Mouse (Mus musculus) lung, postnatal 0 days (tissue): Measurements from ENCODE around the gene Camta1.

Experiments
- CTCF ChIP-seq: IDR thresholded peaks from 2 replicates; pipeline ENCODE4 v1.5.1; 2016; ENCODE audit warnings: antibody characterized with exemption, mild to moderate bottlenecking
- EP300 ChIP-seq: IDR thresholded peaks from 2 replicates; pipeline ENCODE4 v1.6.1; 2016; ENCODE audit warnings: antibody characterized with exemption, mild to moderate bottlenecking, control low read depth

DNA sequence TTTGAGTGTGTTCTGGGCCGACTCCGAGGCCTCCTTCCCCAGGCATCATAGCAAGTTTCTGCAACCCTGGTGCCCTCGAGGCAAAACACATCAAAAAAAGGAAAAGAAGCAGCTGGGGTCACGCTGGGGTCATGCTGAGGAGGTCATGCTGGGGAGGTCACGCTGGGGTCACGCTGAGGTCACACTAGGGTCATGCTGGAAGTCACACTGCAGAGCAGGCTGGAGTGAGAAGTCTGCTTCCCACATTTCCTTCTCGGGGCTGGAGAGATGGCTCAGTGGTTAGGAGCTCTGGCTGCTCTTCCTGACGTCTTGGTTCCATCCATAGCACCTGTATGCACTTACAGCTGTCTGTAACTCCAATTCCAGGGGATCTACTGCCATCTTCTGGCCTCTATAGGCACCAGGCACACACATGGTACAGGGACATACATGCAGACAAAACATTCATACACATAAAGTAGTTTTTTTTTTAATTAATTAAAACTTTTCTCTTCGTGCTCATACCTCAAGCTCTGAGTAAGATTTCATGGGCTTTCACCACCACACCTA, 35.5 kb upstream of the Camta1 start:
- peak; percentile 15 for TF ChIP-seq CTCF
- TF ChIP-seq EP300 = no peak
